Mouse (Mus musculus) intestine, embryonic 16.5 days (tissue): ENCODE results near the gene Gnai2. TPM values are rescaled to one million over a fixed set of nuclear protein-coding genes. Genes with fewer than 3 reads are reported as not detected.

Experiments
- ATAC-seq: fragments of 200-750 bp; cut with Nextera tagmentation; 2 replicates; pipeline ENCODE4 v1.8.0; 2017; ENCODE audit warnings: moderate TSS enrichment, moderate library complexity
- H3K27ac ChIP-seq: fragments of 300-500 bp; sonication (generic); 2 replicates; pipeline ENCODE4 v1.5.1; 2014; ENCODE audit warnings: mild to moderate bottlenecking, low read length
- H3K27me3 ChIP-seq: fragments of 300-500 bp; sonication (generic); replicated peaks from 2 replicates; pipeline ENCODE4 v1.6.1; 2014; ENCODE audit warnings: low read length, control low read depth, mixed read lengths; ENCODE audit not compliant: control insufficient read depth, insufficient read depth
- H3K36me3 ChIP-seq: fragments of 300-500 bp; sonication (generic); 2 replicates; pipeline ENCODE4 v1.6.1; 2014; ENCODE audit warnings: low read length, control low read depth; ENCODE audit not compliant: control insufficient read depth, insufficient read depth
- H3K4me1 ChIP-seq: fragments of 300-500 bp; sonication (generic); 2 replicates; pipeline ENCODE4 v1.6.1; 2014; ENCODE audit warnings: low read length, control low read depth, mixed read lengths; ENCODE audit not compliant: control insufficient read depth, insufficient read depth
- H3K4me2 ChIP-seq: fragments of 300-500 bp; sonication (generic); 2 replicates; pipeline ENCODE4 v1.6.1; 2014; ENCODE audit warnings: low read depth, low read length, control low read depth
- H3K4me3 ChIP-seq: fragments of 300-500 bp; sonication (generic); 2 replicates; pipeline ENCODE4 v1.5.1; 2014; ENCODE audit warnings: mild to moderate bottlenecking, low read length
- H3K9ac ChIP-seq: fragments of 300-500 bp; sonication (generic); 2 replicates; pipeline ENCODE4 v1.6.1; 2014; ENCODE audit warnings: low read depth, low read length
- H3K9me3 ChIP-seq: fragments of 300-500 bp; sonication (generic); 2 replicates; pipeline ENCODE4 v1.6.1; 2016; ENCODE audit warnings: low read length, control low read depth; ENCODE audit not compliant: control insufficient read depth
- whole genome bisulfite sequencing: fragments of 180-500 bp; shearing (Covaris S2); extraction: QIAGEN DNeasy Blood & Tissue Kit; methylation state at CpG from one replicate; pipeline ENCODE4 v1.1.7; 2014; 5-methylcytosine and 5-hydroxymethylcytosine counted together
- polyA plus RNA-seq: library from polyadenylated mRNA; unstranded; fragments of >200 nt; fragmentation: Nextera tagmentation; extraction: Ambion mirVana; gene quantifications from 2 replicates; pipeline ENCODE4 v1.2.1, GENCODE M21; 2015

The Gnai2 gene
- polyA plus RNA-seq, 1 experiment from 2014 or later: 301 TPM

DNA sequence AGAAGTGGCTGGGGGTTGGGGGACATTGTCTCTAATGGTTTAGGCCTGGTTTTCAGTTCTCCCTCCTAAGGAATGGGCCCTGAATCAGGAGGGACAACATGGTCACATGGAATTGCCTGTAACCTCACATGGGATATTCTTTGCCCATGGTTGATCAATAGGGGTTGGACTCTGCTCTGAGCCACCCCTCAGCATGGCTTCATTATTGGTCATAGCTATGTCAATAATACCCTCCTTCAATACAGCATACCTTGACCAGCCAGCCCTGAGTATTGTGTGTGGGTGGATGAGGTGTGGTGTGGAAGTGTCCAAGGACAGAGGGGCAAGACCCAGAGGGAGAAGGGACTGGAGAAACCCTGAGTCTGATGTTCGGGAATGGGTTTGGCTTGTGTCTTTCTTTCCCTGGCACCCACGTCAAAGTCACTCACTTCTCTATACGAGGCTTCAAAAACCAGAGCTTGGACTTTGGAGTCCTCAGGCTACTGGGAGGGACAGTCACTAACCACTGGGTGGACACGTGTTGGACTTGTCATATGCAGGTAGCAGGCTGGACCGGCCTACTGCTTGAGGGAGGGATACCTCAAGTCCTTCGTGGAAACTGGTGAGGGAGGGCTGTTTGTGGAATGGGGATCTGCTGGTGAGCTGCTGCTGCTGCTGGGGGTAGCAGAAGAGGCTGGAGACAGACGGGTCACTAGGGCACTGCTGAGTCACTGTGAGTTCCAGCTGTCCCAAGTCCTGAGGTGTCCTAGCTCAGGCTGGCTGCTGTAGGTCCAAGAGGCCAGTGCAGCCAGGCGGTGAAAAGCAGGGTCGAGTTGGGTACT, 39.7 kb upstream of the Gnai2 start:
- ATAC-seq: peak; percentile 18
- no peak overlapping the region for H3K9ac ChIP-seq
- H3K4me1 ChIP-seq: peaks cover 16% of the 10 kb centered on the region
- H3K27ac ChIP-seq: no peak overlapping the region
- H3K4me2 ChIP-seq: no peak overlapping the region
- no peak overlapping the region for H3K4me3 ChIP-seq
- H3K9me3 ChIP-seq: no peaks in the 10 kb centered on the region
- peaks cover 25% of the 10 kb centered on the region for H3K27me3 ChIP-seq
- WGBS: 68% methylated on average over 9 of the region's 9 CpGs
- H3K36me3 ChIP-seq: no peaks in the 10 kb centered on the region

DNA sequence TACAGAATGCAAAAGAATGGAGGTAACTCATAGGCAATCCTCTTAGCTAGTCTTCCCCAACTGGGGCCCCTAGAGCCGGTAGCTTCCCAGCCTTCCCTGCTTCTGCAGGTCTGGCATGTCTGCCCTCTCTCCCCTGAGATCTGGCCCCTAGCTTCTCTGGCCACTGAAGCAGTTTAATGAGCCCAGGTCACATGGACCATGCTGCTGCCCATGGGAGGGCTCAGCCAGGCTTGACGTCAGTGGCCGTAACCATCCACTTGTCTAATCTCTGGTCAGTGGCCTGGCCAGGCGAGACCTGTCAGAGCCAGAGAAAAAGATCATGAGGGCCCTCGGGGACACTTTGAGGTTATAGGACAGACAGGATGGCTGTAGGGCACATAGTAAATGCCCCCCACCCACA, 35.1 kb upstream of the Gnai2 start:
- Histone ChIP-seq H3K4me1 (peaks cover 16% of the 10 kb centered on the region), H3K9me3 (no peaks in the 10 kb centered on the region), H3K9ac (no peak overlapping the region), H3K4me2 (no peak overlapping the region), H3K27me3 (peaks cover 23% of the 10 kb centered on the region), H3K36me3 (no peaks in the 10 kb centered on the region), H3K4me3 (no peak overlapping the region), H3K27ac (no peak overlapping the region)
- 58% methylated on average over 5 of the region's 5 CpGs for WGBS
- no peak for ATAC-seq

DNA sequence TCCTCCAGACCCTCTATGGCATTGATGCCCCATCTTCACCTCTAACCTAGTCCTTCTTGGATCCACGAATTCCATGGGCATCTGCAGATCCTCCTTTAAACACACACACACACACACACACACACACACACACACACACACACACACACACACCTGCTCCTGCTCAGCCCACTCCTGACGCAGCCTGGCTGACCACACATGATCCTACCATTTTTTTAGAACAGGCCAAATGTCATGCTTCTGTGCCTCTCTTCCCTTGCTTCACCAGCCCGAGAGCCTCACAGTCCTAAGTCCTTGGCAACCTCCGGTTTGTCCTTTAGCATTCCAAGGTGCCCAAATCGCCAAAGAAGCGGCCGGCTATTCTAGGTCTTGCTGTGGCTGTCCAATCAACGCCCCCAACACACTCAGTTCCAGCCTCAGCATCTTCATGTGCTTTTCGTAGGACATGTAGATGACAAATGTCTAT, 34.3 kb upstream of the Gnai2 start, which contains the start of gene Slc38a3:
Gene Slc38a3 (minus strand): TSS at position 51 of the 466 bp plus-strand sequence.
- Histone ChIP-seq H3K27ac (0 out of 2 replicates have a peak within 1 kb of the TSS, but pooled peaks have one; percentile 1), H3K36me3 (no peaks in the 10 kb centered on the region), H3K4me2 (no peak within 1 kb of the TSS), H3K4me3 (no peak within 1 kb of the TSS), H3K9me3 (no peaks in the 10 kb centered on the region), H3K27me3 (peaks cover 20% of the 10 kb centered on the region), H3K9ac (no peak within 1 kb of the TSS), H3K4me1 (peaks cover 16% of the 10 kb centered on the region)
- 85% methylated on average over 9 of the region's 9 CpGs for WGBS
- no peak for ATAC-seq

DNA sequence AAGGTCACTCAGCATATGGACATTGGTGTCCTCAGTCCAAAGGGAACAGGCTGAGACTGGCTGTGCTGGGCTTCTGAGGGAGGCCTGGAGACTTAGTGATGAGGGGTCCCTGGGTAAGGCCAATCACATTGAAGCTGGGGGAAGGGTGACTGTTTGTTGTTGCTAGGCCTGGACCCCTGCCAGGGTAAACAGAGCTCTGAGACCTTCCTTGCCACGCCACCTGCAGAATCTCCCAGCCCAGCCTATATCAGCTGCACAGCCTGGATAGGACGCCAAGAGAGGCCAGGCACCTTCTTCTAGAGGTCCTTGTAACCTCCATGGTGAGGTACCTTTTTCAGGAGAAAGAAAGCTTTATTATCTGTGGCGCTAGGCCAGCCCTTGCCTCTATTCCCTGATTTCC, 33.7 kb upstream of the Gnai2 start:
- Histone ChIP-seq H3K9ac (no peak overlapping the region), H3K4me2 (no peak overlapping the region), H3K4me3 (no peak overlapping the region), H3K9me3 (no peaks in the 10 kb centered on the region), H3K4me1 (peaks cover 16% of the 10 kb centered on the region), H3K27ac (0 out of 2 replicates have a peak overlapping the region, but pooled peaks have one; percentile 1), H3K36me3 (no peaks in the 10 kb centered on the region), H3K27me3 (peaks cover 20% of the 10 kb centered on the region)
- 64% methylated on average over 3 of the region's 3 CpGs for WGBS
- peak; percentile 35; the same call in 1 of the 2 replicates for ATAC-seq

DNA sequence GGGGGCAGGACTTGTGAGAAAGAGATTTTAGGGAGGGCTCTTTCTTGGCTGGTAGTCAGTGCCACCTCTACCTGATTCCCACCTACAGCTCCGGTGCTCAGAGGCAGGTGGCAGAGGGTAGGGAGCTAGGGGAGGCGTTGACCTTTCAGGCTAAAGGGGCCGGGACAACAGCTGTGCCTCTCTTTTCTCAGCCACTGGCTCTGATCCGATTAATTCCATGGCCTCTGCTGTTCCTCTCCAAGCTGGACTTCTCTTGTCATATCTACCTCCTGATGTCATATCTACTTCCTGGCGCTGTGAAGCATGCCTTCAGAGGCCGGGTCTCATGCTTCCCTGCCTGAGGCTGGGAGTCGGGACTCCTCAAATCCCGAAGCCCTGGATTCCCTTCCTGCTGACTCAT, 32.8 kb upstream of the Gnai2 start:
- H3K9ac ChIP-seq: 0 out of 2 replicates have a peak overlapping the region, but pooled peaks have one; percentile 64
- 48% methylated on average over 8 of the region's 8 CpGs for WGBS
- H3K9me3 ChIP-seq: no peaks in the 10 kb centered on the region
- H3K27me3 ChIP-seq: peaks cover 20% of the 10 kb centered on the region
- no peak; the same call in 1 of the 2 replicates for ATAC-seq
- H3K4me2 ChIP-seq: peak overlapping the region; percentile 94; the same call in 1 of the 2 replicates
- H3K4me3 ChIP-seq: no peak overlapping the region
- no peaks in the 10 kb centered on the region for H3K36me3 ChIP-seq
- H3K27ac ChIP-seq: 0 out of 2 replicates have a peak overlapping the region, but pooled peaks have one; percentile 17
- H3K4me1 ChIP-seq: peaks cover 16% of the 10 kb centered on the region

DNA sequence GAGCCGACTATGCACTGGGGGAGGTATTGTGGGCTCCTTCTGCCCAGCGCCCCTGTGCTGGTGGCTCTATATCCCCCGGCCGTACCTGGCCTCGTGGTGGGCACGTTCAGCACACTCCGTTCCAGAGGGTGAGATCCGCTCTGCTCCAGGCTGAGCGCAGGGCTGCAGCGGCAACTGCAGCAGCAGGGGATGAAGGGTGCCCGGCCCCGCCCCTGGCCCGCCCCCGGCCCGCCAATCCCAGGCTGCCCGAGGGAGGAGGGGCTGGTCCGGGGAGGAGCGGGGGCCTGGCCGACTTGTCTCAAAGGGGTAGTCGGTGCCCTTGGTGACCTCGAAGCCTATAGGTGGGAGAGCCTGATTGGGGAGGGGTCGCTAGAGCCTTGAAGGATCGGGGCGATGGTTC, 32.1 kb upstream of the Gnai2 start:
- Histone ChIP-seq H3K4me3 (peak overlapping the region; percentile 54), H3K4me2 (peak overlapping the region; percentile 94), H3K27ac (0 out of 2 replicates have a peak overlapping the region, but pooled peaks have one; percentile 26), H3K9ac (peak overlapping the region; percentile 64), H3K9me3 (no peaks in the 10 kb centered on the region), H3K4me1 (peaks cover 16% of the 10 kb centered on the region), H3K27me3 (peaks cover 20% of the 10 kb centered on the region), H3K36me3 (no peaks in the 10 kb centered on the region)
- WGBS: 1% methylated on average over 24 of the region's 24 CpGs
- ATAC-seq: peak; percentile 90

DNA sequence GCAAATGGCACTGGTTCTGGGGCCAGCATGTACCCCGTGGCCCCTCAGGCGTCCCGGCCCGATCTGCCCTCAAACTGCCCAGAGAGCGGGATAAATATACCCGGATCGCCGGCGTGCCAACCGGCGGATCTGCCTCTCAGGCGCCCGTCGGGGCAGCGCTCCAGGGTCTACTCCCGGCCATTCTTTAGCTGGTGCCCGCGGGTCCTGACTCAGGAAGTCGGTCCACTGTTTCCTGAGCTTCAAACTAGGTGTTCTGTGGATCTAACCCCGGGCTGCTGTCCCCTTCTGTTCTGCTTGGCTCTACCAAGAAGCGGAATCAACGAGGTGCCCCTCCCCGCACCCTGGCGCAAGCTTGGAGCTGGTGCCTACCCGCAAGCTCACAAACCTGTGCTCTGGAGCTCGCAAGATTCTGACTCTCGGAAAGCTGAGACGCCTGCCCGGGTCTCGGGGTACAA, 31.6 kb upstream of the Gnai2 start:
- ATAC-seq: peak; percentile 50
- Histone ChIP-seq H3K4me2 (peak overlapping the region; percentile 94), H3K4me1 (peaks cover 16% of the 10 kb centered on the region), H3K36me3 (no peaks in the 10 kb centered on the region), H3K27me3 (peaks cover 20% of the 10 kb centered on the region), H3K9me3 (no peaks in the 10 kb centered on the region), H3K27ac (0 out of 2 replicates have a peak overlapping the region, but pooled peaks have one; percentile 26), H3K9ac (peak overlapping the region; percentile 64), H3K4me3 (peak overlapping the region; percentile 54)
- WGBS: 2% methylated on average over 30 of the region's 30 CpGs

DNA sequence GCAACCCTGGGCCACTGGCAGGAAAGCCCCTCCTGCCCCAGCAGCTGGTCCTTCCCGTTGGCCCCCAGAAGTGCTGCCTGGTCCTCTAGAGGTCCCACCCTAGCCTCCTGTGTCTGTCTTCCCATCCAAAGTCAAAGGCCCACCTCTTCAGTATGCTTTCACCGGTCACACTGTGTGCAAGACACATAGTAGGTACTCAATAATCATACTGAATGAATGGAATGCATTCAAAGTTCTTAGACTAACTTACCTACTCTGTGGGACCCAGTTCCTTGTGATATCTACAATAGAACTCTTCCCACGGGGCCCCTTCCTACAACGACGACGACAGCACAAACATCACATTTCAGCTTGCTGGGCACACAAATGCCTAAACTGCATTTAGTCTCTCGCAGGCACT, 30.1 kb upstream of the Gnai2 start:
- H3K27me3 ChIP-seq: peaks cover 20% of the 10 kb centered on the region
- no peak overlapping the region for H3K9ac ChIP-seq
- no peak overlapping the region for H3K4me2 ChIP-seq
- ATAC-seq: no peak
- H3K36me3 ChIP-seq: no peaks in the 10 kb centered on the region
- no peaks in the 10 kb centered on the region for H3K9me3 ChIP-seq
- H3K4me1 ChIP-seq: peaks cover 16% of the 10 kb centered on the region
- 76% methylated on average over 7 of the region's 7 CpGs for WGBS
- no peak overlapping the region for H3K27ac ChIP-seq
- H3K4me3 ChIP-seq: no peak overlapping the region

DNA sequence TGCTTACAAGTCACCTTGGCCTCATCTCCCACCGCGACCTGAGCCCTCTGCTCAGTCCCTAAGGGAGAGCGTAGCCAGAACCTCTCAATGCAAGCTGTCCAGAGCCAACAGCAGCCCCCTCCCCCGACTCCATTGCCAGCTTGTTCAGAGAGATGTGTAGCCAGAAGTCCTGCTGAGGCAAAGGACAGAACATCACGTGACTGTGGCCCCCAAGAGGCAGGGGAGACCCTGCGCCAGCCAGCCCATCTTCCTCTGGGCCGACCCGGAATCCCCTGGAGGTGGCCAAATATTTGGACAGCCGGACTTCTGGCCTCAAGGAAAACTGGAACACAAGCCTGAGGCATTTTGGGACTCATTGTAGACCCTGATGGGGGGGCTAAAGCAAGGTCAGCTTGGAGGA, 28.4 kb upstream of the Gnai2 start:
- Histone ChIP-seq H3K27ac (no peak overlapping the region), H3K4me1 (peaks cover 16% of the 10 kb centered on the region), H3K9ac (no peak overlapping the region), H3K4me3 (no peak overlapping the region), H3K9me3 (no peaks in the 10 kb centered on the region), H3K36me3 (no peaks in the 10 kb centered on the region), H3K4me2 (no peak overlapping the region), H3K27me3 (peaks cover 20% of the 10 kb centered on the region)
- WGBS: 64% methylated on average over 9 of the region's 9 CpGs
- no peak for ATAC-seq
